Mouse (Mus musculus) lung, postnatal 0 days (tissue): ENCODE results near the gene Nckap5. TPM values are rescaled to one million over a fixed set of nuclear protein-coding genes. Genes with fewer than 3 reads are reported as not detected.

Source experiments
- ATAC-seq: fragments of 200-750 bp; cut with Nextera tagmentation; 2 replicates; pipeline ENCODE4 v1.8.0; 2017; ENCODE audit warnings: moderate library complexity
- DNase-seq: peaks from one replicate; pipeline ENCODE4 v3.0.0-alpha.2; 2016; ENCODE audit warnings: low spot score
- H3K27ac ChIP-seq: fragments of 300-500 bp; sonication (generic); 2 replicates; pipeline ENCODE4 v1.5.1; 2014; ENCODE audit warnings: antibody characterized with exemption, mild to moderate bottlenecking, low read length, mixed read lengths
- H3K27me3 ChIP-seq: fragments of 300-500 bp; sonication (generic); replicated peaks from 2 replicates; pipeline ENCODE4 v1.6.1; 2014; ENCODE audit warnings: low read length, mixed read lengths; ENCODE audit not compliant: insufficient read depth
- H3K36me3 ChIP-seq: fragments of 300-500 bp; sonication (generic); 2 replicates; pipeline ENCODE4 v1.6.1; 2014; ENCODE audit warnings: low read length, mixed read lengths; ENCODE audit not compliant: insufficient read depth
- H3K4me1 ChIP-seq: fragments of 300-500 bp; sonication (generic); 2 replicates; pipeline ENCODE4 v1.6.1; 2014; ENCODE audit warnings: antibody characterized with exemption, low read depth, low read length, mixed read lengths; ENCODE audit not compliant: insufficient read depth
- H3K4me2 ChIP-seq: fragments of 300-500 bp; sonication (generic); replicated peaks from 2 replicates; pipeline ENCODE4 v1.6.1; 2014; ENCODE audit warnings: low read depth, mild to moderate bottlenecking, low read length, moderate library complexity, mixed read lengths
- H3K4me3 ChIP-seq: fragments of 300-500 bp; sonication (generic); 2 replicates; pipeline ENCODE4 v1.5.1; 2014; ENCODE audit warnings: low read depth, low read length
- H3K9ac ChIP-seq: fragments of 300-500 bp; sonication (generic); replicated peaks from 2 replicates; pipeline ENCODE4 v1.6.1; 2014; ENCODE audit warnings: low read depth, mild to moderate bottlenecking
- H3K9me3 ChIP-seq: fragments of 300-500 bp; sonication (generic); 2 replicates; pipeline ENCODE4 v1.6.1; 2016; ENCODE audit warnings: low read length, mixed read lengths
- CTCF ChIP-seq: IDR thresholded peaks from 2 replicates; pipeline ENCODE4 v1.5.1; 2016; ENCODE audit warnings: antibody characterized with exemption, mild to moderate bottlenecking
- EP300 ChIP-seq: IDR thresholded peaks from 2 replicates; pipeline ENCODE4 v1.6.1; 2016; ENCODE audit warnings: antibody characterized with exemption, mild to moderate bottlenecking, control low read depth
- WGBS: fragments of 180-500 bp; shearing (Covaris S2); extraction: QIAGEN DNeasy Blood & Tissue Kit; methylation state at CpG from one replicate; pipeline ENCODE4 v1.1.7; 2014; 5-methylcytosine and 5-hydroxymethylcytosine counted together
- polyA plus RNA-seq: library from polyadenylated mRNA; unstranded; fragments of >200 nt; fragmentation: Nextera tagmentation; extraction: Ambion mirVana; gene quantifications from 2 replicates; pipeline ENCODE4 v1.2.1, GENCODE M21; 2015

The Nckap5 gene
- polyA plus RNA-seq, 1 experiment from 2014 or later = 26.0 TPM

DNA sequence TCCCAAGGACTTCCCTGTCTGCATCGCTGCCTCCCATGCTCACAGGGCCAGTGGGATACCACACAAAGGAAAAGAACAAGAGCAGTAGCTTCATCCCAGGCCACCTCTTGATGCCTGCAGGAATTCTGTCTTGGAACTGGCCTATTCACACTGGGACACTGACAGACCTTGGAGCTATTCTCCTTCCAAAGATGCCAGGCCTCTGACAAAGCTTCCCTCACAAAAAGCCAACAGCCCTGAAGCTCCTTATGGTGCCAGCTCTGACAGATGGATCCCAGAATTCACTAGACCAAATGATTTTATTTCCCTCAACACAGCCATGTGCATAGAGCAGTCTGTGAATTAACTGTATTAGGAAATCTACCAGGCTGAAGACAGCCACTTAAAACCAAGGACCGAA lies 143.9 kb downstream of the Nckap5 start:
- TF ChIP-seq CTCF (no peak), EP300 (no peak)
- peaks cover 12% of the 10 kb centered on the region; the same call in 1 of the 2 replicates for H3K4me1 ChIP-seq
- no peaks in the 10 kb centered on the region for H3K27me3 ChIP-seq
- H3K9ac ChIP-seq = no peak overlapping the region
- no peak for DNase-seq
- ATAC-seq = no peak
- 85% methylated on average over 2 of the region's 2 CpGs for WGBS
- no peak overlapping the region for H3K4me2 ChIP-seq
- H3K27ac ChIP-seq = no peak overlapping the region
- no peaks in the 10 kb centered on the region for H3K36me3 ChIP-seq
- H3K9me3 ChIP-seq = no peaks in the 10 kb centered on the region
- H3K4me3 ChIP-seq = no peak overlapping the region

DNA sequence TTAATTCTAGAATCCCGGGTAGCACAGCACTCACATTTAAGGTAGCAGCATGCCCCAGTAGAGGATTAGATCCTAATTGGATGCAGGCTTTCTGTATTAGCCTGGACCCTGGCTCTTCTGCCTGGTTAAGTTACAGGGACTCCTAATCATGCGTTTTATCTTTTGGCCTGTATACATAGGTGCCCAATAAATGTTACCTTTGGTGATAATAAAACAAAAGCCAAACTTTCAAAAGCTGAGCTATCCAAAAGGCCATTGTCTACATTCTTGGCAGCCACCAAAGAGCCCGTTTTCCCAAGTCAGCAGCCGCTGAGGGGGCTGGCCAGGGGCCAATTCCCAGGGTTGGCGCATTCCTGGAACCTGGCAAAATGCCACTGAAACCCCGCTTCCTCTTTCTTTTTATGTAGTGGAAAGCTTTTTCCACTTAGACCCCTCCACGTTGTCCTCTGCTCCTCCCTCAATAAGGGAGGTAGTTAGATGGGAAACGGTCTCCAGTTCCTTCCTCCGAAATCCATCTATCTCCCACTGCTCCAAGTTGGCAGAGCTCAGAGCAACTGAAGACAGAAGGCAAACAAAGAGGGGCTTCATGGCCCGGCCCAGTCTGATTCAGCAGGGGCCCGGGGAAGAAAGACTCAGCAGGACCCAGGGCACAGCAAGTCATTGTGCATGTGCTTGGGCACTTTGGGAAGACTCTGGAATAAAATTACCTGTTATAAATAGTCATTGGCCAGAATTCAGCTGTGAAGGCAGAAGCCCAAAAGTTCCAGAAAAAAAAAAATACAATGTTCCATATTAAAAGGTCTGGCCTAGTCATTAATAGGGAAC lies 146.8 kb downstream of the Nckap5 start:
- Histone ChIP-seq H3K9ac (no peak overlapping the region), H3K36me3 (no peaks in the 10 kb centered on the region), H3K4me1 (peaks cover 12% of the 10 kb centered on the region; the same call in 1 of the 2 replicates), H3K4me2 (peak overlapping the region; percentile 32), H3K27ac (0 out of 2 replicates have a peak overlapping the region, but pooled peaks have one; percentile 11), H3K27me3 (no peaks in the 10 kb centered on the region), H3K4me3 (no peak overlapping the region), H3K9me3 (no peaks in the 10 kb centered on the region)
- DNase-seq (peak; percentile 60), ATAC-seq (peak; percentile 62)
- WGBS = 11% methylated on average over 11 of the region's 11 CpGs
- no peak for TF ChIP-seq EP300
- no peak for TF ChIP-seq CTCF

DNA sequence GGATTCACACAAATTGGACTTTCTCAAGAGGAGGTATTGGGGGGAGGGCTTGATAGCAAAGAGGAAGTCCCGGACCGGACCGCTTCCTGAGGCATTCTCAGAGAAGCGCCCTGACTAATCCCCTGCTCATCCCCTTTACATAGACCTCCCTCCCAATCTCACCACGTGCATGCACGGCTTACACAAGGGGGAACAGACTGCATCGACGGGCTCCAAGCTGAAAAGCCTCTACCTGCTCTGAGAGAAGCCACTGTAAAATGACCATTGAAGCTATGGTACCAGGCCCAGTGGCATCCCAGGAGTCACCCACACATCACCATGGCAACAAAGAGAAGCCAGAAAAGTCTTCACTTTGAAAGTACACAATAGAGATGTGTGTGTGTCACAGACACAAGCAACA lies 148.8 kb downstream of the Nckap5 start:
- Histone ChIP-seq H3K27me3 (no peaks in the 10 kb centered on the region), H3K4me3 (no peak overlapping the region), H3K9me3 (no peaks in the 10 kb centered on the region), H3K4me2 (no peak overlapping the region), H3K9ac (no peak overlapping the region), H3K27ac (no peak overlapping the region), H3K36me3 (no peaks in the 10 kb centered on the region), H3K4me1 (peaks cover 12% of the 10 kb centered on the region; the same call in 1 of the 2 replicates)
- ATAC-seq (no peak), DNase-seq (no peak)
- WGBS = 42% methylated on average over 8 of the region's 8 CpGs
- TF ChIP-seq CTCF = no peak
- TF ChIP-seq EP300 = no peak

DNA sequence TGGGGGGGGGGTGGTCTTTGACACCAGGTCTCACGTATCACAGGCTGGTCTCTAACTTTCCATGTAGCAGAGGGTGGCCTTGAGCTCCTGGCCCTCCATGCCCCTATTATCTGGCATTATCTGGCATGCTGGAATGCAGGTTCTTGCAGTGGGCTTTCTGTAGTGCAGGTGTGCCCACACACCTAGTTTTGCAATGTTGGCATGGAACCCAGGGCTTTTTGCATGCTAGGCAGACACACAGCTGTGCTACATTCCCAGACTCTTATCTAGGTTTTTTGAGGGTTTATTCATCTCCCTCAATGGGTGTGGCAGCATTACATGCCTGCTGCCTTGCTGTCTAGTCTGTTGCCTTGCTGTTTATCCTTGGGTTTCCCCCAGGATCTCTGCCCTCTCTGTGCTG lies 151.3 kb downstream of the Nckap5 start:
- H3K9me3 ChIP-seq = no peaks in the 10 kb centered on the region
- DNase-seq (no peak), ATAC-seq (no peak)
- H3K27ac ChIP-seq = no peak overlapping the region
- no peak for TF ChIP-seq EP300
- TF ChIP-seq CTCF = no peak
- no peak overlapping the region for H3K4me2 ChIP-seq
- H3K9ac ChIP-seq = no peak overlapping the region
- H3K27me3 ChIP-seq = no peaks in the 10 kb centered on the region
- H3K36me3 ChIP-seq = no peaks in the 10 kb centered on the region
- H3K4me3 ChIP-seq = no peak overlapping the region
- peaks cover 12% of the 10 kb centered on the region; the same call in 1 of the 2 replicates for H3K4me1 ChIP-seq
- 68% methylated on average over 1 of the region's 1 CpGs for WGBS

DNA sequence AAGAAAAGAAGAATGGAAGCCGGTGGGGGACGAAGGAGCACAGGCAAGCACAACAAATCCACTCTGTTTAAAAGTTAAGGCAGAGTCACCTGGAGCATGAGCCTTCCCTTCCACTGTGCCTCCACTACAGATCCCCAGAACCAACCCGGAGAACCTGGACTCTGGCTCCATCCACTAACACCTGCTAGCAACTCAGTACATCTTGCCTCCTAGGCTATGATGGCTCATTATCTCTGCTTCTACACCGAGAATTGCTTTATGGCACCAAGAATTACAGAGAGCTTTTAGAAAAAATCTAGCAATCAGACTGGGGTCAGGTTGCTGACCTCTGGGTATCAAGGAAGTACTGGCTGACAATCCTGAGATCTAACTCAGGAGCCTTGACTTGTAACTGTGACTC lies 153.3 kb downstream of the Nckap5 start:
- no peak for DNase-seq
- no peaks in the 10 kb centered on the region for H3K4me1 ChIP-seq
- H3K9me3 ChIP-seq = no peaks in the 10 kb centered on the region
- H3K9ac ChIP-seq = no peak overlapping the region
- no peak overlapping the region for H3K4me3 ChIP-seq
- 32% methylated on average over 4 of the region's 4 CpGs for WGBS
- ATAC-seq = no peak
- no peaks in the 10 kb centered on the region for H3K36me3 ChIP-seq
- no peak overlapping the region for H3K4me2 ChIP-seq
- TF ChIP-seq EP300 (no peak), CTCF (no peak)
- no peak overlapping the region for H3K27ac ChIP-seq
- no peaks in the 10 kb centered on the region for H3K27me3 ChIP-seq

DNA sequence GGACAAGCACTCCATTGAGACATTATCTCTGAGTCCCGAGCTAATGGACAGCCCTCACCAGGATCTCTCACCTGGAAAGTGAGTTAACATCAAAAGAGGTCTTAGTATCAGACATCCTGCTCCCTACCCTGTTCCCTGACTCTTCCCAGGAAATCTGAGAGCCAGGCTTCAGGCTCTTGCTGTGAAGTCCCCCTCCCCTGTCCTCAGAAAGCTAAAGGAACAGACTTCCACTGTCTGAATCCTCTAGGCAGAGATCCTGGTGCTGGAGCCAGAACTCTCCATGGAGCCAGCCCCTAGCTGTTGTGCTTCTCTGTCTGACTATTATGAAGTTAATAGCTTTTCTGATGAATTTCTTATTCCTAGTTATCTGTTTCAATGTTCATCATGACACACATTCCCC lies 153.8 kb downstream of the Nckap5 start:
- TF ChIP-seq CTCF = no peak
- TF ChIP-seq EP300 = no peak
- H3K27ac ChIP-seq = no peak overlapping the region
- no peaks in the 10 kb centered on the region for H3K4me1 ChIP-seq
- 14% methylated on average over 1 of the region's 1 CpGs for WGBS
- no peak overlapping the region for H3K4me3 ChIP-seq
- no peaks in the 10 kb centered on the region for H3K9me3 ChIP-seq
- DNase-seq (no peak), ATAC-seq (no peak)
- H3K9ac ChIP-seq = no peak overlapping the region
- H3K4me2 ChIP-seq = no peak overlapping the region
- no peaks in the 10 kb centered on the region for H3K27me3 ChIP-seq
- H3K36me3 ChIP-seq = no peaks in the 10 kb centered on the region
